Mouse (Mus musculus) liver, adult 2 months (tissue): ENCODE data around the gene Padi2. TPM values are rescaled to one million over a fixed set of nuclear protein-coding genes. Genes with fewer than 3 reads are reported as not detected.

ENCODE experiments used
- DNase-seq: peaks from one replicate; pipeline ENCODE4 v3.0.0-alpha.2; 2011; ENCODE audit warnings: low read depth, low spot score; ENCODE audit errors: extremely low read depth
- H3K27ac ChIP-seq: fragments of 200-500 bp; replicated peaks from 2 replicates; pipeline ENCODE4 v1.5.1; 2012; ENCODE audit warnings: low read depth, mild to moderate bottlenecking, control low read depth, inconsistent platforms, low read length; ENCODE audit not compliant: insufficient read depth
- H3K27me3 ChIP-seq: fragments of 200-500 bp; 2 replicates; pipeline ENCODE4 v1.6.1; 2012; ENCODE audit warnings: mild to moderate bottlenecking, moderate library complexity, low read length, inconsistent platforms; ENCODE audit not compliant: control insufficient read depth, insufficient read depth
- H3K36me3 ChIP-seq: fragments of 200-500 bp; 2 replicates; pipeline ENCODE4 v1.6.1; 2012; ENCODE audit warnings: low read length, inconsistent platforms; ENCODE audit not compliant: control insufficient read depth, insufficient read depth
- H3K4me1 ChIP-seq: fragments of 200-500 bp; 2 replicates; pipeline ENCODE4 v1.6.1; 2011; ENCODE audit warnings: low read length; ENCODE audit not compliant: control insufficient read depth, insufficient read depth
- H3K4me3 ChIP-seq: fragments of 200-500 bp; 2 replicates; pipeline ENCODE4 v1.5.1; 2011; ENCODE audit warnings: low read depth, mild to moderate bottlenecking, control low read depth, low read length, moderate library complexity; ENCODE audit not compliant: insufficient read depth
- H3K79me2 ChIP-seq: fragments of 200-500 bp; 2 replicates; pipeline ENCODE4 v1.6.1; 2012; ENCODE audit warnings: inconsistent platforms, mild to moderate bottlenecking, low read length, moderate library complexity; ENCODE audit not compliant: control insufficient read depth, insufficient read depth
- H3K9ac ChIP-seq: fragments of 200-500 bp; 2 replicates; pipeline ENCODE4 v1.6.1; 2012; ENCODE audit warnings: low read depth, mild to moderate bottlenecking, control low read depth, inconsistent platforms, low read length
- CTCF ChIP-seq: fragments of 200-500 bp; IDR thresholded peaks from 2 replicates; pipeline ENCODE4 v1.5.1; 2011; ENCODE audit warnings: low read depth, low read length, control low read depth
- POLR2A ChIP-seq: fragments of 200-500 bp; IDR thresholded peaks from 2 replicates; pipeline ENCODE4 v1.6.1; 2011; ENCODE audit warnings: low read length, control low read depth; ENCODE audit not compliant: insufficient read depth; ENCODE audit errors: extremely low read depth
- WGBS: fragments of 180-500 bp; shearing (Covaris S2); methylation state at CpG from one replicate; pipeline ENCODE4 v1.1.7; 2018; 5-methylcytosine and 5-hydroxymethylcytosine counted together
- polyA plus RNA-seq: library from polyadenylated mRNA; depleted of rRNA; stranded (reverse); fragments of >200 nt; gene quantifications from 2 replicates; pipeline ENCODE4 v1.2.3, GENCODE M21; 2012
- total RNA-seq: library from RNA; depleted of rRNA; stranded (reverse); fragments of >200 nt; gene quantifications from 2 replicates; pipeline ENCODE4 v1.2.3, GENCODE M21; 2014

Gene Padi2
- total and polyA plus RNA-seq, 2 experiments, result 0.09 to 0.21 TPM

DNA sequence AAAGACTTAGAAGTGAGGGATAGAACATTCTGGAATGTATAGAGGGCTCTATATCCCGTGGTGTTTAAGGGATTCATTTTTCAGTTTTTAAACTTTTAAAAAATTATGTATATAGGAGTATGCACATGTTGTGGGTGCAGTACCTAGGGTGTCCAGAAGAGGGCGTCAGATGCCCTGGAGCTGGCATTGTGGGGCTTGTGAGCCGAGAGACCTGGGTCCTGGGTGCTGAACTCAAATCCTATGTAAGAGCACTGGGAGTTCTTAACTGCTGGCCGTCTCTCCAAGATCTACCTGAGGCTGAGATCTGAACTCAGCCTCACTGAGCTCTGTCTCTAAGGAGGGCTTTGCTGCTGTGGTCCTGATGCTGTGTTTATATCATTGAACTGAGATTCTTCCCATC is 23.8 kb upstream of the Padi2 start:
- Histone ChIP-seq H3K9ac (no peak overlapping the region), H3K27ac (no peak overlapping the region), H3K27me3 (no peaks in the 10 kb centered on the region), H3K4me3 (no peak overlapping the region), H3K79me2 (no peaks in the 10 kb centered on the region), H3K36me3 (no peaks in the 10 kb centered on the region), H3K4me1 (no peaks in the 10 kb centered on the region)
- peak; percentile 27 for TF ChIP-seq CTCF
- no peak for TF ChIP-seq POLR2A
- no peak for DNase-seq
- 59% methylated on average over 4 of the region's 4 CpGs for WGBS

DNA sequence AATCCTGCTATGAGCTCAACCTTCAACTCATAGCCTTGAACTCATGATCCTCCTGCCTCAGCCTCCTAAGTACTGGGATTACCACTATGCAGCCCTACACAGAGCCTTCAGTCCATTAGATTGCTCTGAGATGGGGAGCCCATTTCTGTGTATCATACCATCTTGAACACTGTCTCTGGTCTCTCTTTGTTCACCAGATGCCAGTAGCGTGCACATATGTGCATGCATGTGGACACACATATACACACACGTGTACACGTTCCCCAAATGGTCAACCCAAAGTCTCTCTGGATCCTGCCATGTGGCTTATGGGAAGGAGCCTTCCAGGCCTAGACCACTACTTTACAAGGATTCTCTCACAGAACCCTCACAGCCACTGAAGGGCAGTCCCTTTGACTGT is 23.2 kb upstream of the Padi2 start:
- H3K4me1 ChIP-seq, result no peaks in the 10 kb centered on the region

DNA sequence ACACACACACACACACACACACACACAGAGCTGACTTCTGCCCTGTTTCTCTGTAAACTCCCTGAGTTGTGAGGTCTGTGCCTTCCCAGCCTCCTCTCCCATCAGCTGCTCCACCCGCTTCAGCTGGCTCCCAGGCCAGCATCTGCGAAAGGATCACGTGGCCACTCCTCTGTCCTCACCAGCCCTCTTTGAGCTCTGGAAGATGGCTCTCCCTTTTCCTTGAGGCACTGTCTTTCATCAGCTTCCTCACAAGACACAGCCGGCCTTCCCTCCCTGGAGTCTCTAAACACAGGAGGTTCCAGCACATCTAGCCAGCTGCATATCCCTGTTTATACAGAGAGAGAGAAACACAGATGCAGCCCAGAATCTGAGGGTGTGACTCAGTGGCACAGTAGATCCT is 22.3 kb upstream of the Padi2 start:
- H3K9ac ChIP-seq, result no peak overlapping the region
- no peaks in the 10 kb centered on the region for H3K4me1 ChIP-seq
- DNase-seq, result no peak
- TF ChIP-seq CTCF (no peak), POLR2A (no peak)
- H3K79me2 ChIP-seq, result no peaks in the 10 kb centered on the region
- H3K27ac ChIP-seq, result no peak overlapping the region
- H3K4me3 ChIP-seq, result no peak overlapping the region
- no peaks in the 10 kb centered on the region for H3K27me3 ChIP-seq
- 56% methylated on average over 4 of the region's 4 CpGs for WGBS
- no peaks in the 10 kb centered on the region for H3K36me3 ChIP-seq

More for the DNA sequence above, 23.2 kb upstream of the Padi2 start:
- WGBS, result 98% methylated on average over 3 of the region's 3 CpGs
- TF ChIP-seq POLR2A (no peak), CTCF (no peak)
- H3K79me2 ChIP-seq, result no peaks in the 10 kb centered on the region
- no peaks in the 10 kb centered on the region for H3K27me3 ChIP-seq
- no peaks in the 10 kb centered on the region for H3K36me3 ChIP-seq
- no peak overlapping the region for H3K4me3 ChIP-seq
- no peak overlapping the region for H3K9ac ChIP-seq
- no peak overlapping the region for H3K27ac ChIP-seq
- no peak for DNase-seq

DNA sequence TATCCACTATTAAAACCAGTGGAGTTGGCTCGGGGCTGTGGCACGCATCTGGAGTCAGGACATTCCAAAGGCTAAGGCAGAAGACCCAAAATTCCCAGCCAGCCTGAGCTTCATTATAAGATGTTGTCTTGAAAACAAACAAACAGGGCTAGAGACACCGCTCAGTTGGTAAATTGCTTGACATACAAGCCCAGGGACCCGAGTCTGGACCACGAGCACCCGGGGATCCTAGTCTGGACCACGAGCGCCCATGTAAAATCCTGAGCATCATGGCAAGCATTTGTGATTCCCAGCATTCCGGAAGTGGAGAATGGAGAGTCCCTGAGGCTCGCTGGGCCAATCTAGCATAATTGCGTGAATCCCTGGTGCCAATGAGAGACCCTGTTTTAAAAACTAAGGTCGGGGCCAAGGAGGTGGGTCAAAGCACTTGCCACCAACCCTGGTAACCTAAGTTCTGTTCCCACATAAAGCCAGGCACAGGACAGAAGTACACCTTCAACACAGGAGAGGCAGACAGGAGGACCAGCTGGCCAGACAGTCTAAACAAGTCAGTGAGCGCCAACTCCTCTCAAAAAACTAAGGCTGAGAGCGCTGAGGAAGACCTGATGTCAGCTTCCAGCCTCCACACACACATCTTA is 14.5 kb upstream of the Padi2 start:
- Histone ChIP-seq H3K27me3 (no peaks in the 10 kb centered on the region), H3K9ac (no peak overlapping the region), H3K36me3 (no peaks in the 10 kb centered on the region), H3K4me1 (no peaks in the 10 kb centered on the region), H3K79me2 (no peaks in the 10 kb centered on the region), H3K27ac (no peak overlapping the region), H3K4me3 (no peak overlapping the region)
- 94% methylated on average over 14 of the region's 14 CpGs for WGBS
- DNase-seq, result no peak
- TF ChIP-seq POLR2A, result no peak
- no peak for TF ChIP-seq CTCF

DNA sequence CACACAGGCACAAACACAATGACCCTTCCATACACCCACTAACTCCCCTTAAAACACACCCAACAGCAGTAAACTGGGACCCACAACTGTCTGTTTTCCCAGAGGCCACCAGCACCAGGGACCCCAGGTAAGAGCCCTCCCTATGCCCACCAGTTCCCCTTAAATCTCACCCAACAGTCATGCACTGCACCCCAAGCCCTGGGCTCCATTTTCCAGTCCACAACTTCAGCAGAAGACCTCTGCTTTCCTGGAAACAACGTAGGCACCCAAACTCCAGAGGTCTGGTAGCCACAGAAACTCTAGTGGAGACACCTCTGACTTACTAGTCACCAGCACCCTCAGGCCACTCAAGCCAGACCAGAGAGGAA is 14.0 kb upstream of the Padi2 start:
- H3K27ac ChIP-seq, result no peak overlapping the region
- H3K9ac ChIP-seq, result no peak overlapping the region
- no peaks in the 10 kb centered on the region for H3K79me2 ChIP-seq
- H3K36me3 ChIP-seq, result no peaks in the 10 kb centered on the region
- TF ChIP-seq POLR2A (no peak), CTCF (no peak)
- no peaks in the 10 kb centered on the region for H3K27me3 ChIP-seq
- no peak for DNase-seq
- WGBS, result 70% methylated on average over 1 of the region's 1 CpGs
- no peak overlapping the region for H3K4me3 ChIP-seq
- H3K4me1 ChIP-seq, result no peaks in the 10 kb centered on the region

DNA sequence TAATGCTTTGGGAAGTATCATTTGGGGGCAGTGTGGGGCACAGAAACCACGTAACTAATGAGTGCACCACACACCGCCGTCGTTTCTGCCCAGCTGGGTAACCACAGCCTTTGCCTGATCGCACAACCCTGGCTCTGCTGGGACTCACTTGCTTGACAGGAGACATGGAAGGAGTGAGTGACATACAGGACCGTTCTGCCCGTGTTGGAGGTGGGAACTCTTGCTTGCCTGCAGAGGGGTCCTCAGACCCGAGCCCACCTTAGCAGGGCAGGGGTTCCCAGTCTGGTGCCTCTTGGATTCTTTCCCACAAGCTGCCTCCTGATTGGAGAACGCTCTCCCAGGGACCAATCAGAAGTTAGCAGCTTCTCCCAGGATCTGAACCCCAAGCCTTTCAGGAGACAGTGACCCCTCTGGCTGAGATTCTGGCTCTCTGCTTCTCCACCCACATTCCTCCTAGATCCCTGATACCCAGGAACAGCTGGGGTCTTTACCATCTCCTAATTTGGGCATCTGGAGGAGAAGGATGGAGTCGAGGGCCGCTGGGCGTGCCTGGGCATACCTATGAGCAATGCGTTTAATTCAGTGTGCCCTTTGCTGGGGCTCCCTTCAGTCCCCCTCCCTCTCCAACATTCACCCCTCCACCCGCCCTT is 1.2 kb upstream of the Padi2 start:
- Histone ChIP-seq H3K79me2 (no peaks in the 10 kb centered on the region), H3K9ac (no peak overlapping the region), H3K4me3 (no peak overlapping the region), H3K27me3 (peaks cover 3% of the 10 kb centered on the region; the same call in 1 of the 2 replicates), H3K36me3 (no peaks in the 10 kb centered on the region), H3K27ac (no peak overlapping the region), H3K4me1 (0 out of 2 replicates have a peak, but pooled peaks cover 1% of the 10 kb centered on the region)
- 58% methylated on average over 14 of the region's 14 CpGs for WGBS
- DNase-seq, result no peak
- TF ChIP-seq POLR2A (no peak), CTCF (no peak)
